Mouse (Mus musculus): Measurements from ENCODE around the gene Adcy2.

- TF ChIP-seq CTCF (IDR thresholded peaks at IDR 0.05; ENCODE audit: low read depth) (no peak), EP300 (IDR thresholded peaks at IDR 0.05; ENCODE audit: low read depth) (no peak)
Measured at GRCm38 (mm10) chr13:68577945-68578344, 421.4 kb downstream of the Adcy2 start.

Measured in liver, embryonic 14.5 days (tissue).